ENCODE assay signal across 22 mouse cellular contexts in genomic region chr4:136170401-136170800, GRCm38 (mm10). TPM values are rescaled to one million over a fixed set of nuclear protein-coding genes. Genes with fewer than 3 reads are reported as not detected.
DNase-seq lines count a peak whose midpoint lies in the region; ATAC-seq lines count a peak whose summit lies in the region.
"Had no signal": no experiment of that assay in that cellular context is flagged by ENCODE, and none has a peak within 500 bp of the region (broad histone marks: within the 10 kb centered on the region; RNA-seq: fewer than 3 reads in every experiment).

No protein-coding gene starts in this region.

- peak overlapping the region; percentile 18; the same call in 1 of the 2 replicates for H3K27ac ChIP-seq in embryonic facial prominence, embryonic 15.5 days (replicated peaks)
- H3K27ac ChIP-seq in embryonic facial prominence, embryonic 10.5 days (replicated peaks), result no peak overlapping the region
- no peak overlapping the region for H3K27ac ChIP-seq in kidney, embryonic 15.5 days
- H3K27ac ChIP-seq in liver, embryonic 13.5 days, result peak overlapping the region; percentile 99
- H3K27ac ChIP-seq: gastrocnemius, adult 2 months; hindbrain, embryonic 12.5 days; hindbrain, embryonic 15.5 days had no signal

- no peak overlapping the region for H3K4me3 ChIP-seq in embryonic facial prominence, embryonic 15.5 days (replicated peaks)
- no peak overlapping the region for H3K4me3 ChIP-seq in embryonic facial prominence, embryonic 10.5 days
- no peak overlapping the region for H3K4me3 ChIP-seq in kidney, embryonic 15.5 days (replicated peaks)
- H3K4me3 ChIP-seq in liver, embryonic 13.5 days (replicated peaks), result no peak overlapping the region
- H3K4me3 ChIP-seq: gastrocnemius, adult 2 months; hindbrain, embryonic 12.5 days; hindbrain, embryonic 15.5 days had no signal

- H3K27me3 ChIP-seq in embryonic facial prominence, embryonic 15.5 days, result no peaks in the 10 kb centered on the region
- peaks cover 8% of the 10 kb centered on the region; the same call in 1 of the 2 replicates for H3K27me3 ChIP-seq in embryonic facial prominence, embryonic 10.5 days (replicated peaks; ENCODE audit: low read depth, poor library complexity, severe bottlenecking)
- no peaks in the 10 kb centered on the region for H3K27me3 ChIP-seq in kidney, embryonic 15.5 days
- H3K27me3 ChIP-seq in liver, embryonic 13.5 days, result no peaks in the 10 kb centered on the region; the same call in 1 of the 2 replicates
- H3K27me3 ChIP-seq: hindbrain, embryonic 12.5 days; hindbrain, embryonic 15.5 days had no signal

- peaks cover 33% of the 10 kb centered on the region for H3K4me1 ChIP-seq in embryonic facial prominence, embryonic 15.5 days
- peaks cover 36% of the 10 kb centered on the region for H3K4me1 ChIP-seq in embryonic facial prominence, embryonic 10.5 days
- H3K4me1 ChIP-seq in kidney, embryonic 15.5 days, result peaks cover 27% of the 10 kb centered on the region
- H3K4me1 ChIP-seq in liver, embryonic 13.5 days (replicated peaks), result peaks cover 34% of the 10 kb centered on the region

- no peak overlapping the region for H3K4me2 ChIP-seq in embryonic facial prominence, embryonic 15.5 days (replicated peaks)
- H3K4me2 ChIP-seq in kidney, embryonic 15.5 days, result no peak overlapping the region
- H3K4me2 ChIP-seq in liver, embryonic 13.5 days, result no peak overlapping the region
- H3K4me2 ChIP-seq: heart, embryonic 11.5 days; hindbrain, embryonic 12.5 days; hindbrain, embryonic 15.5 days had no signal

- H3K9me3 ChIP-seq in embryonic facial prominence, embryonic 15.5 days (replicated peaks), result no peaks in the 10 kb centered on the region
- H3K9me3 ChIP-seq in embryonic facial prominence, embryonic 10.5 days, result no peaks in the 10 kb centered on the region
- no peaks in the 10 kb centered on the region for H3K9me3 ChIP-seq in kidney, embryonic 15.5 days (replicated peaks)
- no peaks in the 10 kb centered on the region for H3K9me3 ChIP-seq in liver, embryonic 13.5 days (replicated peaks)
- H3K9me3 ChIP-seq: hindbrain, embryonic 12.5 days; hindbrain, embryonic 15.5 days had no signal

- ATAC-seq in embryonic facial prominence, embryonic 15.5 days (ENCODE audit: insufficient number of reproducible peaks, low FRiP score, low TSS enrichment, low read depth), result no peak
- ATAC-seq in kidney, embryonic 15.5 days (replicated peaks; ENCODE audit: low FRiP score), result no peak
- ATAC-seq in liver, embryonic 13.5 days (ENCODE audit: low read depth), result no peak
- ATAC-seq: activated CD4-positive, CD25-positive, alpha-beta regulatory T cell, adult 4 months; forebrain, embryonic 14.5 days; forebrain, postnatal 0 days had no signal

- H3K9ac ChIP-seq in embryonic facial prominence, embryonic 15.5 days, result no peak overlapping the region
- no peak overlapping the region for H3K9ac ChIP-seq in kidney, embryonic 15.5 days
- H3K9ac ChIP-seq in liver, embryonic 13.5 days, result peak overlapping the region; percentile 83; the same call in 1 of the 2 replicates
- H3K9ac ChIP-seq: forebrain, postnatal 0 days; hindbrain, embryonic 12.5 days; hindbrain, embryonic 15.5 days had no signal

- H3K36me3 ChIP-seq in embryonic facial prominence, embryonic 15.5 days, result no peaks in the 10 kb centered on the region
- H3K36me3 ChIP-seq in embryonic facial prominence, embryonic 10.5 days (replicated peaks), result peaks cover 8% of the 10 kb centered on the region; the same call in 1 of the 2 replicates
- H3K36me3 ChIP-seq in kidney, embryonic 15.5 days, result no peaks in the 10 kb centered on the region
- H3K36me3 ChIP-seq in liver, embryonic 13.5 days, result peaks cover 13% of the 10 kb centered on the region
- H3K36me3 ChIP-seq: hindbrain, embryonic 12.5 days; hindbrain, embryonic 15.5 days had no signal

- no peak for DNase-seq in embryonic facial prominence, embryonic 10.5 days (ENCODE audit: low spot score)
- DNase-seq in kidney, adult 9 months, result peak; percentile 61
- no peak for DNase-seq in liver, embryonic 13.5 days
- DNase-seq in liver, result no peak
- DNase-seq: adrenal gland, adult 8-10 months; adrenal gland, postnatal 25 days; cerebellum, adult 11-12 months; cerebellum, adult 8-10 months; cerebellum, postnatal 10 days; cerebellum, postnatal 36 days; embryo, embryonic 11 days; forebrain, postnatal 0 days; gastrocnemius, adult 2 months; gastrocnemius, postnatal 14 days; heart, adult 11 months had no signal

- WGBS in embryonic facial prominence, embryonic 15.5 days, result 64% methylated on average over 4 of the region's 4 CpGs
- 82% methylated on average over 4 of the region's 4 CpGs for WGBS in embryonic facial prominence, embryonic 10.5 days
- 63% methylated on average over 4 of the region's 4 CpGs for WGBS in kidney, embryonic 15.5 days
- WGBS in liver, embryonic 13.5 days (ENCODE audit: insufficient replicate concordance), result 78% methylated on average over 4 of the region's 4 CpGs

RNA-seq across cellular contexts. Expression of gene E2f2, which starts 1.8 kb away (rescaled TPM):
- polyA plus RNA-seq in embryonic facial prominence, embryonic 15.5 days (2015; fragmentation: Nextera tagmentation; extraction: Ambion mirVana), result 10.1 and 12.5 TPM in 2 replicates
- polyA plus RNA-seq in embryonic facial prominence, embryonic 10.5 days (2016; fragmentation: Nextera tagmentation; extraction: Ambion mirVana), result 6.2 TPM in 2 replicates
- polyA plus RNA-seq in kidney, embryonic 15.5 days (2015; fragmentation: Nextera tagmentation; extraction: Ambion mirVana), result 9.7 and 10.5 TPM in 2 replicates
- polyA plus RNA-seq in liver, embryonic 13.5 days (2015; fragmentation: Nextera tagmentation; extraction: Ambion mirVana), result 64.7 and 72.1 TPM in 2 replicates

RNA-seq across cellular contexts. Expression of gene Id3, which starts 27.1 kb away (rescaled TPM):
- 432 and 441 TPM in 2 replicates for polyA plus RNA-seq in embryonic facial prominence, embryonic 15.5 days (2015; fragmentation: Nextera tagmentation; extraction: Ambion mirVana)
- polyA plus RNA-seq in embryonic facial prominence, embryonic 10.5 days (2016; fragmentation: Nextera tagmentation; extraction: Ambion mirVana), result 593 and 611 TPM in 2 replicates
- polyA plus RNA-seq in kidney, embryonic 15.5 days (2015; fragmentation: Nextera tagmentation; extraction: Ambion mirVana), result 862 and 905 TPM in 2 replicates
- polyA plus RNA-seq in liver, embryonic 13.5 days (2015; fragmentation: Nextera tagmentation; extraction: Ambion mirVana), result 48.1 and 51.3 TPM in 2 replicates

RNA-seq across cellular contexts. Expression of gene Asap3, which starts 35.8 kb away (rescaled TPM):
- 13.3 and 14.1 TPM in 2 replicates for polyA plus RNA-seq in embryonic facial prominence, embryonic 15.5 days (2015; fragmentation: Nextera tagmentation; extraction: Ambion mirVana)
- 4.2 and 5.3 TPM in 2 replicates for polyA plus RNA-seq in embryonic facial prominence, embryonic 10.5 days (2016; fragmentation: Nextera tagmentation; extraction: Ambion mirVana)
- polyA plus RNA-seq in kidney, embryonic 15.5 days (2015; fragmentation: Nextera tagmentation; extraction: Ambion mirVana), result 4.5 and 6.0 TPM in 2 replicates
- 1.1 and 1.4 TPM in 2 replicates for polyA plus RNA-seq in liver, embryonic 13.5 days (2015; fragmentation: Nextera tagmentation; extraction: Ambion mirVana)

Comparison
In these comparisons a context has a peak if more than half of its experiments do, and no peak if none do; other contexts are left out.
1. H3K27ac ChIP-seq: peak in embryonic facial prominence, embryonic 15.5 days (single experiment) and liver, embryonic 13.5 days (single experiment); none in embryonic facial prominence, embryonic 10.5 days (single experiment) and kidney, embryonic 15.5 days (single experiment).